Mouse (Mus musculus): ENCODE results near the gene Hs3st3a1. TPM values are rescaled to one million over a fixed set of nuclear protein-coding genes. Genes with fewer than 3 reads are reported as not detected.
A peak's percentile ranks its signal among the peaks of the same experiment; 100 is the strongest.

Gene Hs3st3a1
- polyA plus RNA-seq, 1 experiment, result 0.96 TPM

DNA sequence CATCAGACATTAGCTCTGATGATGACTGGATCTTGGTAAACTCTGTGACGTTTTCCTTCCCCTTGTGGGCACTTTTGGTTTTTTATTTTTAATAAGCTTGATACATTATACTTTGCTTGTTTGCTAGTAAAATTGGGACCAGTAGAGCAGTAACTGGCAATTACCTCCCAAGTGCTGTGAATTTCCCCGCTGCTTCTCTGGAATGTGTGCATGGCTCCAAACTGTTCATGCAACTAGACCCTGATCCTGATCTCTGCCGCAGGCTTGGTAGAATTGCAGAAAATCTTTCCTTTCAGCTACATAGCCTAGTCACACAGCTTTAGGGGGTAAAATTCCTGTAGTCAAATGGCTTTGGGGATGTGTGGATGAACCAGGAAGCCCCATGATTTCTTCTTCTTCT is 38.5 kb downstream of the Hs3st3a1 start:
- Histone ChIP-seq H3K4me1 (ENCODE audit: control insufficient read depth, insufficient read depth, low read length) (no peaks in the 10 kb centered on the region), H3K27ac (ENCODE audit: insufficient read depth, low read length) (no peak overlapping the region), H3K4me3 (ENCODE audit: insufficient read depth, low read length) (no peak overlapping the region)
- TF ChIP-seq POLR2A (IDR thresholded peaks at IDR 0.05; ENCODE audit: extremely low read depth, insufficient read depth, low read length), result no peak
- TF ChIP-seq CTCF (IDR thresholded peaks at IDR 0.05; ENCODE audit: extremely low read depth, insufficient read depth, low read length), result no peak

DNA sequence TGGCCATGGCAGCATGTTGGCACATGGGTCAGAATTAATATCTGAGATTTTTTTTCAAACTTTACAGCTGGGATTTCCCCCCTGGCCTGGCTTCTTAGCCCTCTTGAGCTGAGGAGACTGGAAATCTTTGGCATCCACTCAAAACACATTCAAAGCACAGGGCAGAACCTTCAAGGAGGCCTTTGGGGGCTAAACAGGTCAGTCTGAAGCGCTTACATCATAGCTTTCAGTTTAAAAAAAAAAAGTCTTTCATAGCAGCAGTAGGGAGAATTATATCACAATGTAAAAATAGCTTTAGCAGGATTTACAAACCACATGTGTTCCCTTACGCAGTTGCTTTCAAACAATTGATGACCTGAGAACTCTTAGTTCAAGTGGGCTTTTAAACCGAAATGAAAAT is 46.3 kb downstream of the Hs3st3a1 start:
- Histone ChIP-seq H3K4me1 (ENCODE audit: control insufficient read depth, insufficient read depth, low read length) (no peaks in the 10 kb centered on the region), H3K4me3 (ENCODE audit: insufficient read depth, low read length) (no peak overlapping the region), H3K27ac (ENCODE audit: insufficient read depth, low read length) (no peak overlapping the region)
- TF ChIP-seq POLR2A (IDR thresholded peaks at IDR 0.05; ENCODE audit: extremely low read depth, insufficient read depth, low read length) (no peak), CTCF (IDR thresholded peaks at IDR 0.05; ENCODE audit: extremely low read depth, insufficient read depth, low read length) (no peak)

DNA sequence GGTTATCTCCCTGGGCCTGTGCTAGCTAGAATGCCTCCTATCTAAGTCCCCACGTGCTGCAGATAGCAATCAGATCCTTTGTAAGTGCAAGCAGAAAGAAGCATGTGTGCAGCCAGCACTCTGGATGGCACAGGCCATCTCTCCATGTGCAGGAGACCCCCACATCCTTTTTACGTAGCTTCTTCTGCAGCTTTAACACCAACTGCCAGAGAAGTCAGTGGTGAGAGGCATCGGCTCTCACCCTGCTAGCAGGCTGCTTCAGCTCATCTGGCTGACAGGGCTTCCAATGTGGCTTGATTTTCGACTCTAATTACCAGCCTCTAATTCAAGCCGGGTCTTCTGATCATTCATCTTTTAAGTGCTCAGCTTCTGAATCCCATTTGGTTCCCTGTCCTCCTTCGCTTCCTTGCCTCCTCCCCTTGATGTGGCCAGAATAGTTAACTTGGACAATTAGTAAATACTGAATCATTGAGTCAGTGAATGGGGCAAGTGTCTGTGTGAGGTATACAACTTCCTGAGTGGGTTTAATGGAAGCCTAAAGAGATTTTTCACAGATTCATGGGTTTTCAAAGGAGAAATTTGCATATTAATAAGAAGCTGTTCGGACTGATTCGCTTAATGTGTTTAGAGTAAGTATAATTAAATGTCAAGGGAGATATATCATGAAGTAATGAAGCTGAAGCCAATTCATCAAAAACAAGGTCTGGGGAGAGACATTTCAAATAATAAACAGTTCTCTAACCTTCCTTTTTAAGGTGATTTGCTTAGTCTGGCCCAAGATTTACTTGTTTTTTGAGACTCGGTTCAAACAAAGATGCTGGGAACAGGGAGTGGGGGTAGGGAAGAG is 54.7 kb downstream of the Hs3st3a1 start:
- H3K27ac ChIP-seq (ENCODE audit: insufficient read depth, low read length), result no peak overlapping the region
- H3K4me3 ChIP-seq (ENCODE audit: insufficient read depth, low read length), result no peak overlapping the region
- TF ChIP-seq POLR2A (IDR thresholded peaks at IDR 0.05; ENCODE audit: extremely low read depth, insufficient read depth, low read length) (no peak), CTCF (IDR thresholded peaks at IDR 0.05; ENCODE audit: extremely low read depth, insufficient read depth, low read length) (no peak)
- no peaks in the 10 kb centered on the region for H3K4me1 ChIP-seq (ENCODE audit: control insufficient read depth, insufficient read depth, low read length)

DNA sequence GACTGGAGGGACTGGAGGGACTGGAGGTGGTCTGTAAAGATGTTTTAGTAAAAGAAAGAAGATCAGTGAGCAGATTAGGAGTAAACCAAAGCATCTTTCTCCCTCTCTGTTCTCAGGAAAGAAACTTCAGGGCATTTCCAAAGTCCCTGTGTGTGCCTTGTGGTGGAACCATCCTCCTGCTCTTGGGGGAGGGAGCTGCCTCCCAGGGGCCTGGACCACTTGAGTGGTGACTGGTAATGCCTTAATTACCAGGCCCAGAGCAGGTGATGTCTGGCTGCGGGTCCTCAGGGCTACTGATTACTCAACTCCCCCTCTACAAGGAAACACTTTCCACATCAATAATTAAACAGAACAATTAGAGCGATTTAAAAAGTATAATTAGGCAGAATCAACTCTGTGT is 59.3 kb downstream of the Hs3st3a1 start:
- H3K4me1 ChIP-seq (ENCODE audit: control insufficient read depth, insufficient read depth, low read length), result no peaks in the 10 kb centered on the region
- no peak overlapping the region for H3K27ac ChIP-seq (ENCODE audit: insufficient read depth, low read length)
- no peak overlapping the region for H3K4me3 ChIP-seq (ENCODE audit: insufficient read depth, low read length)
- no peak for TF ChIP-seq POLR2A (IDR thresholded peaks at IDR 0.05; ENCODE audit: extremely low read depth, insufficient read depth, low read length)
- TF ChIP-seq CTCF (IDR thresholded peaks at IDR 0.05; ENCODE audit: extremely low read depth, insufficient read depth, low read length), result no peak

DNA sequence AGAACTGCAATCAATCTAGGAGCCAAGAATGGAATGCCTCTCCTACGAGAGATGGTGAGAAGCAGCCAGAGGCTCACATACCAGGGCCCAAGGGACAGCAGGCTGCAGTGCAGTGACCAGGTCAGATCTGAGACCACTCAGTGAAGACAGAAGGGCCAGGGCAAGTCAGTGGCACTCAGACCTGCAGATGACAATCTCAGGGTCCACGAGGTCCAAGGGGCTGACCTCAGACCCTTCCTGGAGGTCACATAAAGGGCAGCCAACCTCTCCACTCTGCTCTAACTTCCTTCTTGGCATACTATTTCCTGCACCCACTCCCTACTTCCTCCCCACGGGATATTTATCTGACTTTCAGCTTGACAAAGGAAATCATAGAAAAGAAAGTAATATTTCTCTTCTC is 60.8 kb downstream of the Hs3st3a1 start:
- H3K27ac ChIP-seq (ENCODE audit: insufficient read depth, low read length), result no peak overlapping the region
- H3K4me1 ChIP-seq (ENCODE audit: control insufficient read depth, insufficient read depth, low read length), result no peaks in the 10 kb centered on the region
- TF ChIP-seq POLR2A (IDR thresholded peaks at IDR 0.05; ENCODE audit: extremely low read depth, insufficient read depth, low read length) (no peak), CTCF (IDR thresholded peaks at IDR 0.05; ENCODE audit: extremely low read depth, insufficient read depth, low read length) (no peak)
- no peak overlapping the region for H3K4me3 ChIP-seq (ENCODE audit: insufficient read depth, low read length)

DNA sequence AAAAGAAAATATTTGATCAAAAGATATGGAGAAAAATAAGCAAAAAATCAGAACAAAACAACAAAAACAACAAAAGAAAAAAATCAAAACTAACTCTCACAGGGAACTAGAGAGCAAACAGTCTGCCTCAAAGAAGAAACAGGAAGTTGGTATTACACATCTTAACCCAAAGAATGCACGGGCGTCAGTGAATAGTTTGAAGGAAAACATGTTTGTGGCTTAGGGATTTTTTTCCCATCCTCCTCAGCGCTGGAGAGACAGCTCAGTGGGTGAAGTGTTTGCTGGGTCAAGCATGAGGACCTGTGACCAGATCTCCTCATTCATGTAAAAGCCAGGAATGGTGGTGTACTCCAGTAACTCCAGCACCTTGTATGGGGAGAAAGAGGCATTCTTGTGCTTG is 61.5 kb downstream of the Hs3st3a1 start:
- TF ChIP-seq POLR2A (IDR thresholded peaks at IDR 0.05; ENCODE audit: extremely low read depth, insufficient read depth, low read length) (no peak), CTCF (IDR thresholded peaks at IDR 0.05; ENCODE audit: extremely low read depth, insufficient read depth, low read length) (no peak)
- Histone ChIP-seq H3K4me3 (ENCODE audit: insufficient read depth, low read length) (no peak overlapping the region), H3K4me1 (ENCODE audit: control insufficient read depth, insufficient read depth, low read length) (no peaks in the 10 kb centered on the region), H3K27ac (ENCODE audit: insufficient read depth, low read length) (no peak overlapping the region)

DNA sequence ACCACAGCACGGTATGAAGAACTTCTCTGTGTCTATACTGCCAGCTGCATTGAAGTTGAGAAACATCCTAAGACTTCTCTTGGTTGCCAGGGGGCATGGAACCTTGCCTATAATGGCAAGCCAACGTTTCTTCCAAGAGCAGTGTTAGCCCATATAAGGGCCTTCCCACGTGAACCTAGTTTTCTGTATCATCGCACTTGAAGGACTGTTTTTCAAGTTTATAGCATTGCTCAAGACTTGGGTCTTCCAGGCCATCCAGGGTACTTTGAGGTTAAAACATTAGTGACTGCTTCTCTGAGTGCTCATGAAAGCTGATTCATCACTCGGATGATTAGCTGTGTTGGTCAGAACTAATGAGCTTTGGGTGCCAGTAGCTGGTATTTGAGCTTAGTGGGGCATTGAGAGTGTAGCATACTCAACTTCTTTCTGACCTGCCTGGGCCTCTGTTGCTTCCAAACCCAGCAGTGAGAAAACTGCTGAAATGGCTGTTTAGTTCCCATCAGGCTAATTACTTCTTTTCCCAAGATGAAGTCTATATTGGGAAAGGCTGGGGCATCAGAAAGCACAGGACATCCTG is 65.5 kb downstream of the Hs3st3a1 start:
- Histone ChIP-seq H3K4me3 (ENCODE audit: insufficient read depth, low read length) (no peak overlapping the region), H3K4me1 (ENCODE audit: control insufficient read depth, insufficient read depth, low read length) (no peaks in the 10 kb centered on the region), H3K27ac (ENCODE audit: insufficient read depth, low read length) (0 out of 2 replicates have a peak overlapping the region, but pooled peaks have one; percentile 21)
- no peak for TF ChIP-seq CTCF (IDR thresholded peaks at IDR 0.05; ENCODE audit: extremely low read depth, insufficient read depth, low read length)
- TF ChIP-seq POLR2A (IDR thresholded peaks at IDR 0.05; ENCODE audit: extremely low read depth, insufficient read depth, low read length), result no peak

DNA sequence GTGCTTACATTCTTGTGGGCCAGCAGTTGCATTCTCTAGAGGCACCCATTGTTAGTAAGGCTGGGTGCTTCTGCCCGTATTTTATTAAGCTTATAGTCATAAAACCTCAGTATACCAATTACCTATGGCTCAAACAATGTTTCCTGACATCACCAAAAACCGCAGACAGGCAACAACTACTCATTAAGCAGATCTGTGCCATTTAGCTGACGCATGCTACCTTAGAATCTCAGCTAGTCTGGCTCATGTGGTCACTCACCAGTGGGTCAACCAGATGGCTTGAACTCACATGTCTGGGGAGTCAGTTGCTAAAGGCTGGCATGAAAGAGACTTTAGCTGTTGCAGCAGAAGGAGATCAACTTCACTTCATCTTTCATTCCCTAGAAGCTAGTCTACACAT is 67.9 kb downstream of the Hs3st3a1 start:
- TF ChIP-seq POLR2A (IDR thresholded peaks at IDR 0.05; ENCODE audit: extremely low read depth, insufficient read depth, low read length) (no peak), CTCF (IDR thresholded peaks at IDR 0.05; ENCODE audit: extremely low read depth, insufficient read depth, low read length) (no peak)
- H3K27ac ChIP-seq (ENCODE audit: insufficient read depth, low read length), result no peak overlapping the region
- H3K4me1 ChIP-seq (ENCODE audit: control insufficient read depth, insufficient read depth, low read length), result no peaks in the 10 kb centered on the region
- no peak overlapping the region for H3K4me3 ChIP-seq (ENCODE audit: insufficient read depth, low read length)

DNA sequence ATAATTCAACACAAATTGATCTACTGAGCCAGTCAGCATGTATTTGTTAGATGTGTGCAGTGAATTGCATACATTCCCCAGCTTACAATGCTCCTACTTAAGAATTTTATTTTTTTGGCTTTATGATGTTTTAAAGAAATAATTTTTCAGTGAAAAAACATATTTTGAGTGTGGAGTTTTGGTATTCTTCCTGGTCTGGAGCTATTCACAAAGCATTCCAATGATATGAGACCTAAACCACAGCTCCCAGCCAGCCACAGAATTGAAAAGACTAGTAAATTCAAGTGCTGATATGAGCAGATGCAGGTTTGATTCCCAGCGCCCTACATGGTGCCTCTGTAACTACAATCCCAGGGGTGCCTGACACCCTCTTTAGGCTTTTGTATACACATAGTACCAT is 70.8 kb downstream of the Hs3st3a1 start:
- no peak overlapping the region for H3K27ac ChIP-seq (ENCODE audit: insufficient read depth, low read length)
- no peak overlapping the region for H3K4me3 ChIP-seq (ENCODE audit: insufficient read depth, low read length)
- no peak for TF ChIP-seq CTCF (IDR thresholded peaks at IDR 0.05; ENCODE audit: extremely low read depth, insufficient read depth, low read length)
- TF ChIP-seq POLR2A (IDR thresholded peaks at IDR 0.05; ENCODE audit: extremely low read depth, insufficient read depth, low read length), result no peak
- no peaks in the 10 kb centered on the region for H3K4me1 ChIP-seq (ENCODE audit: control insufficient read depth, insufficient read depth, low read length)

DNA sequence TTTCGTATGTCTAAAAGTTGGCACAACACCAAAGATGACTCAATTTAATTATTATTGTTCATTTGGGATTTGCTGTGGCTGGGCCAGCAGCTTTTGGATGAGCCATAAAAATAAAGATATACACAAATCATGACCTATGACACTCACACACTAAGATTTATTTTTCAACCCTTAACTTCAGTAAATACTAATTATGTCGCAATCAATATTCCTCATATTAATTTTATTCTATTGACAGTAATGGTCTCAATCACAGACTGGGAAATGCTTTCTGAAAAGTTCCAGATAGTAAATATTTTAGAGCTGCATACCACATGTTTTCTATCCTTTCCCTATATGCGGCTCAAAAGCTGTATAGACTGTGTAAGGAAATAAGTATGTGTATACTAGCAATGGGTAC is 71.9 kb downstream of the Hs3st3a1 start:
- H3K4me3 ChIP-seq (ENCODE audit: insufficient read depth, low read length), result no peak overlapping the region
- no peaks in the 10 kb centered on the region for H3K4me1 ChIP-seq (ENCODE audit: control insufficient read depth, insufficient read depth, low read length)
- TF ChIP-seq POLR2A (IDR thresholded peaks at IDR 0.05; ENCODE audit: extremely low read depth, insufficient read depth, low read length) (no peak), CTCF (IDR thresholded peaks at IDR 0.05; ENCODE audit: extremely low read depth, insufficient read depth, low read length) (no peak)

More for the DNA sequence above, 71.9 kb downstream of the Hs3st3a1 start:
- H3K27ac ChIP-seq (ENCODE audit: insufficient read depth, low read length), result no peak overlapping the region
